Mouse (Mus musculus) thymus, adult 2 months (tissue): ENCODE measurements at regions not wholly inside any gene's neighbourhood (a gene's known extent, or its start where the extent isn't known, plus 50 kb on each side); places are given as distances from the start of the nearest gene placed in this dataset.

Experiments used
- CTCF ChIP-seq: fragments of 200-500 bp; IDR thresholded peaks from 2 replicates; pipeline ENCODE4 v1.5.1; 2012; ENCODE audit warnings: mild to moderate bottlenecking, control low read depth, low read length, moderate library complexity, borderline replicate concordance; ENCODE audit not compliant: control insufficient read depth, poor library complexity, insufficient read depth; ENCODE audit errors: extremely low read depth
- POLR2A ChIP-seq: fragments of 200-500 bp; IDR thresholded peaks from 2 replicates; pipeline ENCODE4 v1.6.1; 2012; ENCODE audit warnings: mild to moderate bottlenecking, low read length, control low read depth, moderate library complexity; ENCODE audit not compliant: control insufficient read depth, poor library complexity, insufficient read depth; ENCODE audit errors: extremely low read depth

GRCm38 (mm10) chr13:19474041-19474440 is 78.4 kb upstream of the Stard3nl start:
- TF ChIP-seq CTCF (no peak), POLR2A (no peak)
